Mouse (Mus musculus): ENCODE measurements around the gene Gm20388. TPM values are rescaled to one million over a fixed set of nuclear protein-coding genes. Genes with fewer than 3 reads are reported as not detected.

Gene Gm20388
- polyA plus RNA-seq, 1 experiment from 2014 or later, result 47.1 TPM

- Histone ChIP-seq H3K36me3 (ENCODE audit: inconsistent target) (no peaks in the 10 kb centered on the region), H3K4me3 (ENCODE audit: inconsistent target) (peak within 1 kb of the TSS; percentile 66), H3K79me2 (ENCODE audit: inconsistent target) (peaks cover 44% of the 10 kb centered on the region), H3K27ac (peak within 1 kb of the TSS; percentile 75)
- 2% methylated on average over 21 of the region's 53 CpGs for WGBS (ENCODE audit: missing documents)
These were observed 4320.5 kb downstream of the Gm20388 start, which contains the start of gene Galnt2 for GRCm38 (mm10) chr8:124231176-124231484. Gene Galnt2 (plus strand): TSS chr8:124231391.

DNA sequence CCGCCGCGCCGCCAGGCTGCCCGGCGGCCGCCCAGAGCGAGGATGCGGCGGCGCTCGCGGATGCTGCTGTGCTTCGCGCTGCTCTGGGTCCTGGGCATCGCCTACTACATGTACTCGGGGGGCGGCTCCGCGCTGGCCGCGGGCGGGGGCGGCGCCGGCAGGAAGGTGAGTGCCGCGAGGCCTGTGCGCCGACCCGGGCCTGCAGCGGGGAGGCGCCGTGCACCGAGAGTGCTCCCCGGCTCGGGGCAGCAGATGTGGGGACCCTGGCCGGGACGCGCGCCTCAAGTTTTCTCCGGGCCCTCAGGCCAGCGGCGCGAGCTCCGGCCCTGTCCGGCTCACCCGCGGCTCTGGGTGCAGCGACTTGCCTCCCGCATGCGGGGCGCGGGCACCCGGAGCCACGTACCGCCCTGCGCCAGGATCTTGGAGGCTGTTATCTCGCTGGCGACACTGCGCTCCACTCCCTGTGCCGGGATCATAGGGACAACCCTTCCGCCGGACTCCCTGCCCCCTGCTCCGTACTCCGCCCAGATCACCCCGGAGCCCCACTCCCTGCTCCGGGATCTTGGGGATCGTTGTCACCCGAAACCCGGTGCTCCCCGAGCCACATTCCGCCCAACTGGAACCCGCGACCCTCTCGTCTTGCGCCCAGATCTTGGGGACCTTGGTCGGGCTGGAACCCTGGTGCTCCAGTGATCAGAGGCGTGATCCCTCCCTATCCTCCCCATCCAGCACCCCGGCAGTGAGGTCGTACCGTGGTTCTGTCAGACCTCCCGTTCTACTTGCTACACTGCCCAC, 4321.0 kb downstream of the Gm20388 start:
- Histone ChIP-seq H3K27ac (peak overlapping the region; percentile 28; the same call in 1 of the 2 replicates), H3K36me3 (ENCODE audit: inconsistent target) (no peaks in the 10 kb centered on the region), H3K79me2 (ENCODE audit: inconsistent target) (peaks cover 49% of the 10 kb centered on the region), H3K4me3 (ENCODE audit: inconsistent target) (peak overlapping the region; percentile 66)
- 1% methylated on average over 73 of the region's 83 CpGs for WGBS (ENCODE audit: missing documents)

- Histone ChIP-seq H3K36me3 (ENCODE audit: inconsistent target) (no peaks in the 10 kb centered on the region), H3K79me2 (ENCODE audit: inconsistent target) (peaks cover 55% of the 10 kb centered on the region), H3K4me3 (ENCODE audit: inconsistent target) (peak overlapping the region; percentile 66), H3K27ac (peak overlapping the region; percentile 28; the same call in 1 of the 2 replicates)
- WGBS (ENCODE audit: missing documents), result 4% methylated on average over 18 of the region's 18 CpGs
These were observed 4321.6 kb downstream of the Gm20388 start for GRCm38 (mm10) chr8:124232280-124232600.

- Histone ChIP-seq H3K27ac (no peak overlapping the region), H3K36me3 (ENCODE audit: inconsistent target) (no peaks in the 10 kb centered on the region)
- WGBS (ENCODE audit: missing documents), result 35% methylated on average over 2 of the region's 2 CpGs
These were observed 4323.9 kb downstream of the Gm20388 start for GRCm38 (mm10) chr8:124234496-124234895.

DNA sequence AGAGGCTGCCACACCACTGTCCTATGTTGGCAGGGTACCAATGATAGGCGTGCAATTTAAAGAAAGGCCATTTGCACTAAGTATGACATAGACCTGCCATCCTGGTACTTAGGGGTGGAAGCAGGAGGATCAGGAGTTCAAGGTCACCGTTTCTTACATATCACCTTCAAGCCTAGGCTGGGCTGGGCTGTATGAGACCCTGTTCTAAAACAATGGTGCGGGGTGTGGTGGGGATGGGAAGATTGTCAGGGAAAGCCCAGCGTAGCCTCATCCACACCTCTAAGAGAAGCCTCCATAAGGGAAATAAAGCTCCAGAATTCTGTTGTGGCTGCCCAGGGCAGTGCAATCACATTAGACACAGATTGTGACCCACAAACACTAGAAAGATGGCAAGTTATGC, 4324.9 kb downstream of the Gm20388 start:
- Histone ChIP-seq H3K27ac (no peak overlapping the region), H3K79me2 (ENCODE audit: inconsistent target) (peaks cover 88% of the 10 kb centered on the region), H3K4me3 (ENCODE audit: inconsistent target) (no peak overlapping the region), H3K36me3 (ENCODE audit: inconsistent target) (no peaks in the 10 kb centered on the region)
- WGBS (ENCODE audit: missing documents), result 98% methylated on average over 4 of the region's 4 CpGs

More at GRCm38 (mm10) chr8:124234496-124234895, 4323.9 kb downstream of the Gm20388 start:
- no peak overlapping the region for H3K4me3 ChIP-seq (ENCODE audit: inconsistent target)
- H3K79me2 ChIP-seq (ENCODE audit: inconsistent target), result peaks cover 78% of the 10 kb centered on the region

- H3K27ac ChIP-seq, result no peak overlapping the region
- H3K79me2 ChIP-seq (ENCODE audit: inconsistent target), result peaks cover 93% of the 10 kb centered on the region
- WGBS (ENCODE audit: missing documents), result 89% methylated on average over 6 of the region's 6 CpGs
- H3K36me3 ChIP-seq (ENCODE audit: inconsistent target), result no peaks in the 10 kb centered on the region; the same call in 1 of the 2 replicates
- no peak overlapping the region for H3K4me3 ChIP-seq (ENCODE audit: inconsistent target)
These were observed 4328.7 kb downstream of the Gm20388 start for GRCm38 (mm10) chr8:124239350-124239749.

GRCm38 (mm10) chr8:124240932-124241331, 4330.3 kb downstream of the Gm20388 start:
- no peak overlapping the region for H3K4me3 ChIP-seq (ENCODE audit: inconsistent target)
- no peaks in the 10 kb centered on the region; the same call in 1 of the 2 replicates for H3K36me3 ChIP-seq (ENCODE audit: inconsistent target)
- H3K27ac ChIP-seq, result peak overlapping the region; percentile 67; the same call in 1 of the 2 replicates
- WGBS (ENCODE audit: missing documents), result 41% methylated on average over 8 of the region's 8 CpGs
- H3K79me2 ChIP-seq (ENCODE audit: inconsistent target), result peaks cover 93% of the 10 kb centered on the region

- H3K36me3 ChIP-seq (ENCODE audit: inconsistent target), result no peaks in the 10 kb centered on the region; the same call in 1 of the 2 replicates
- WGBS (ENCODE audit: missing documents), result 47% methylated on average over 6 of the region's 6 CpGs
- peak overlapping the region; percentile 67 for H3K27ac ChIP-seq
These were observed 4331.6 kb downstream of the Gm20388 start for GRCm38 (mm10) chr8:124242208-124242607.

DNA sequence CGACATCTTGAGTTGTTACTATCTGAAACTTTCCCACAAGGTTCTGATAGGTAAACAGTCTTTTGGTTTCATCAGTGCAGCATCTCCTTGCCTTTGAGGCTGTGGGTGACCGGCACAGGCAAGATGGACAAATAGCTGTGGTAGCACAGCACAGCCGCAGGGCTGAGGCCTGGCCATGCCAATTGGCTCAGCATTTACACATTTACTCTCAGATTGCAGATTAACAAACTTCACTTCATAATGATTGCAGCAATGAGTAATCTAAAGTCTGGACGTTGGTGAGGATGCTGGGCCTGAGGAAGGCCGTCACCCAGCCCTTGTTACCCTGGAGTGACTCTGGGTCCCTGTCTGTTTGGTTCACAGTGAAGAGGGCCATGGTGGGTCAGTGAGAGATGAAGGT, 4332.3 kb downstream of the Gm20388 start:
- Histone ChIP-seq H3K27ac (no peak overlapping the region), H3K79me2 (ENCODE audit: inconsistent target) (peaks cover 93% of the 10 kb centered on the region), H3K4me3 (ENCODE audit: inconsistent target) (no peak overlapping the region), H3K36me3 (ENCODE audit: inconsistent target) (no peaks in the 10 kb centered on the region; the same call in 1 of the 2 replicates)
- 93% methylated on average over 5 of the region's 5 CpGs for WGBS (ENCODE audit: missing documents)

More at GRCm38 (mm10) chr8:124242208-124242607, 4331.6 kb downstream of the Gm20388 start:
- Histone ChIP-seq H3K79me2 (ENCODE audit: inconsistent target) (peaks cover 93% of the 10 kb centered on the region), H3K4me3 (ENCODE audit: inconsistent target) (no peak overlapping the region)

- no peak overlapping the region for H3K4me3 ChIP-seq (ENCODE audit: inconsistent target)
- H3K27ac ChIP-seq, result no peak overlapping the region
- no peaks in the 10 kb centered on the region; the same call in 1 of the 2 replicates for H3K36me3 ChIP-seq (ENCODE audit: inconsistent target)
- peaks cover 99% of the 10 kb centered on the region for H3K79me2 ChIP-seq (ENCODE audit: inconsistent target)
- WGBS (ENCODE audit: missing documents), result 67% methylated on average over 6 of the region's 6 CpGs
These were observed 4336.9 kb downstream of the Gm20388 start for GRCm38 (mm10) chr8:124247581-124247980.

DNA sequence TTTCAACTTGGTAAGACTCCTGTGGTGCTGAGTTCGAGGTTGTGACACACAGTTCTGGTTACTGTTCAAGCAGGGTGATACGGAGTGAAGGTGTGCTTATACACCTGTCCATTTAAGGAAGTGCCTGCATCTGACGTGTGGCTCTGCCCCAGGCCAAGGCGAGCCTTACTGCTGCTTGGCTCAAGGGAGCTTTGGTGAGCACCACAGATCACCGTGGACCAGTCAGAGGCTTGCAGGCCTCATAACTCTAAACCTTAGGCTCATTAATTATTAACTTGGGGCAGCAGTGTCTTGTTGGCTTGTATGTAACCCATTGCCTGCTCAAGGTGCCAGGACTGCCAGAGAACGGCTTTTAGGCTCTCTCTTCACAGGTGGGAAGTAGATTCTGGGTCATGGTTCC, 4338.0 kb downstream of the Gm20388 start:
- 84% methylated on average over 6 of the region's 6 CpGs for WGBS (ENCODE audit: missing documents)
- Histone ChIP-seq H3K79me2 (ENCODE audit: inconsistent target) (peaks cover 99% of the 10 kb centered on the region), H3K36me3 (ENCODE audit: inconsistent target) (no peaks in the 10 kb centered on the region; the same call in 1 of the 2 replicates), H3K27ac (no peak overlapping the region), H3K4me3 (ENCODE audit: inconsistent target) (no peak overlapping the region)

DNA sequence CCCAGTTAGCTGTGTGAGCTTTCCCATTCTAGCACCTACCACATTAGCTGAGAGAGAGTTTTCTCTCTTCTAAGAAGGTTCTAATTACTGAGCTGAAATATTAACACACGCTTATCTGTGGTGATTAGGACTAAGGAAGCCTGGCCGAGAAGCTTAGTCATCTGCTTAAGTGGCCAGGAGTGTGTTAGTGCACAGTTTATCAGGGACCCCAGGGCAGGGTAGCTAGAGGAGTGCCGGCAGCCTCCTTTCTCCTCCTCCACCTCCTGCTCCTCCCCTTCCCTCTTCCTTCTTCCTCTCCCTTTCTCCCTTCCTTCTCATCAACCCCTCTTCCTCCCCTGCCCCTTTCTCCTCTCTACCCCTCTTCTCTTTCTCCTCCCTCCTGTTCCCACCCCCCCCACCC, 4339.6 kb downstream of the Gm20388 start:
- Histone ChIP-seq H3K4me3 (ENCODE audit: inconsistent target) (no peak overlapping the region), H3K36me3 (ENCODE audit: inconsistent target) (no peaks in the 10 kb centered on the region), H3K79me2 (ENCODE audit: inconsistent target) (peaks cover 99% of the 10 kb centered on the region), H3K27ac (no peak overlapping the region)
- 27% methylated on average over 3 of the region's 3 CpGs for WGBS (ENCODE audit: missing documents)

DNA sequence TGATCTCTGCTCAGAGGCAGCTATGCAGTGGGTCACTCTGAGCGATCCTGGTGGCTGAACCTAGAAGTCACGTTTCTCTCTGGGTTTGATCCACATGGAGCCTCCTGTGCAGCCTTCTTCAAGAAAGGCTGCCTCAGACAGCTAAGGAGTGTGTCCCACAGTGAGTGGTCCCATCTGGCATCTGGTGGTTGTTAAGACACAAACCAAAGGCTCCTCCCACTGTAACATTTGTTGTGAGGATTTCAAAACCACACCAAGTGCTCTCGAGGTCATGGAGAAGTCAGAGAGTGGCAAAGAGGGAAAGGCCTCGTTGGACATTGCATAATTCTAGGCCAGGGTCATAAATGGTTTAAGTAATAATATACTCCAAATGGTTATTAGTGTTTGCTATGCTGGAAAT, 4340.1 kb downstream of the Gm20388 start:
- Histone ChIP-seq H3K79me2 (ENCODE audit: inconsistent target) (peaks cover 99% of the 10 kb centered on the region; the same call in 1 of the 2 replicates), H3K27ac (no peak overlapping the region), H3K36me3 (ENCODE audit: inconsistent target) (no peaks in the 10 kb centered on the region), H3K4me3 (ENCODE audit: inconsistent target) (no peak overlapping the region)
- 17% methylated on average over 4 of the region's 4 CpGs for WGBS (ENCODE audit: missing documents)

DNA sequence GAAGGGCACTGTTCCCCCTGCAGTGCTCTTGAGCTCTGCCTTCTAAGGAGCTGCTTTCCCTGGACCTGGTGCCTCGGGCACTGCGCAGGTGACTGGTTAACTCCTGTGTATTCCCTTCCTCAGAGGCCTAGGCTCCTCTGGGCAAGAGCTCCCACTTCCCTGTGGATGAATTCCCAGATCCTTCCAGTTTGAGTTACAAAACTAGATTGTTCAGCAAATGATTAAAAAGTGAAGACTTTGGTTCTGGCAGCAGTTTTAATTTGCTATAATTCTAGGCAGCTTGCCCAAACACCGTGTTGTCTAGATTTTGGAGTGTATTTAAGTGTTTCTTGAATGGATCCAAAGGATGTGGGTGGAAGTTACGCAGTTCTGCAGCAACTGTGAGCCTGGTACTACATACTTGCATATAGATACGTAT, 4341.9 kb downstream of the Gm20388 start:
- Histone ChIP-seq H3K79me2 (ENCODE audit: inconsistent target) (peaks cover 99% of the 10 kb centered on the region), H3K27ac (no peak overlapping the region), H3K4me3 (ENCODE audit: inconsistent target) (no peak overlapping the region), H3K36me3 (ENCODE audit: inconsistent target) (no peaks in the 10 kb centered on the region)
- 85% methylated on average over 5 of the region's 5 CpGs for WGBS (ENCODE audit: missing documents)

GRCm38 (mm10) chr8:124253939-124254338, 4343.3 kb downstream of the Gm20388 start:
- Histone ChIP-seq H3K79me2 (ENCODE audit: inconsistent target) (peaks cover 99% of the 10 kb centered on the region), H3K4me3 (ENCODE audit: inconsistent target) (no peak overlapping the region), H3K36me3 (ENCODE audit: inconsistent target) (no peaks in the 10 kb centered on the region), H3K27ac (no peak overlapping the region)
- WGBS (ENCODE audit: missing documents), result 67% methylated on average over 6 of the region's 6 CpGs

All from macrophage (primary cell).